Mouse (Mus musculus): ENCODE measurements around the gene 1700016D06Rik. TPM values are rescaled to one million over a fixed set of nuclear protein-coding genes. Genes with fewer than 3 reads are reported as not detected.

Gene 1700016D06Rik
- polyA plus RNA-seq, 1 experiment from 2014 or later = not detected

DNA sequence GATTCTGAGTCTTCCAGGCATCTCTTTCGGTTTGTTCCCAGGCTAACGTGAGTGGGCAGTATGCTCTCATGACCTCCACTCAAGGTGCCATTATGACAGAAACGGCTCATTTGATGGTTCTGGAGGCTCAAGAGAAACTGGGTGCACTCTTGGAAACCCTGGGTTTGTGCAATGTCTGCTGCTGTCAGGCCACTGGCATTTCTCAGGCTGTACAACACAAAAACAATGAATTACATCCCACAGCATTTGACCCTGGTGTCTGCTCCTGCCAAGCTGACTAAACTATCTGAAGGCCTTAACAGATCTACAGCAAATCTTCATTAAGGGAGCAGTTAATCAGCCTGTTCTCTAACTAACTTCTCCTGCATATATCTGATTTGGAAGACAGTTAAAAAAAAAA lies 81.8 kb downstream of the 1700016D06Rik start:
- Histone ChIP-seq H3K9ac (ENCODE audit: low read depth, low read length) (no peak overlapping the region), H3K4me3 (replicated peaks; ENCODE audit: low read depth, low read length) (no peak overlapping the region), H3K27me3 (ENCODE audit: insufficient read depth, low read length) (no peaks in the 10 kb centered on the region), H3K4me1 (replicated peaks; ENCODE audit: insufficient read depth, low read length) (no peaks in the 10 kb centered on the region), H3K36me3 (ENCODE audit: insufficient read depth, low read length) (peaks cover 54% of the 10 kb centered on the region), H3K4me2 (ENCODE audit: low read length) (no peak overlapping the region), H3K27ac (no peak overlapping the region), H3K9me3 (replicated peaks; ENCODE audit: low read length) (no peaks in the 10 kb centered on the region)
- TF ChIP-seq CTCF (IDR thresholded peaks at IDR 0.05; ENCODE audit: low read depth) = no peak
- ATAC-seq (replicated peaks; ENCODE audit: low FRiP score, low read depth) = no peak
- 79% methylated on average over 3 of the region's 3 CpGs for whole genome bisulfite sequencing
- DNase-seq (ENCODE audit: low spot score) = no peak

DNA sequence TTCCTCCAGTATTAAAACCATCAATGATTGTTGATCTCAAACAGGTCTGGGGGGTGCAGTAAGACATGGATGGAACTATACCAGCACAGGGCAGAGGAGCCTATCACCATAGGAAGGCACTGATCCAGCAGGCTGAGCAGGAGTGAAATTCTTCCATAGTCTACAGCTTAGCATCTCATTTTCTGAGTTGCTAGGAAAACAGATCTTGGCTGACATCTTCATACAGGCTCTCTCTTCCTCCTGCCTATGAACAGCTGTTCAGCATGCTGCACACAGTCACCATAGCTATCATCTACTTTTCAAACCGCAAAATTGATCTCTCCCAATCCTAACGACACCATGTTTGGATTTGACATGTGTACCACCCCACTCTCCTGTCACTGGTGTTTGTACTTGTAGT lies 82.8 kb downstream of the 1700016D06Rik start:
- WGBS = 88% methylated on average over 2 of the region's 2 CpGs
- ATAC-seq (replicated peaks; ENCODE audit: low FRiP score, low read depth) (no peak), DNase-seq (ENCODE audit: low spot score) (no peak)
- Histone ChIP-seq H3K27me3 (ENCODE audit: insufficient read depth, low read length) (no peaks in the 10 kb centered on the region), H3K9ac (ENCODE audit: low read depth, low read length) (no peak overlapping the region), H3K9me3 (replicated peaks; ENCODE audit: low read length) (no peaks in the 10 kb centered on the region), H3K36me3 (ENCODE audit: insufficient read depth, low read length) (peaks cover 57% of the 10 kb centered on the region), H3K27ac (no peak overlapping the region), H3K4me1 (replicated peaks; ENCODE audit: insufficient read depth, low read length) (no peaks in the 10 kb centered on the region), H3K4me3 (replicated peaks; ENCODE audit: low read depth, low read length) (no peak overlapping the region), H3K4me2 (ENCODE audit: low read length) (no peak overlapping the region)
- TF ChIP-seq CTCF (IDR thresholded peaks at IDR 0.05; ENCODE audit: low read depth) = no peak

DNA sequence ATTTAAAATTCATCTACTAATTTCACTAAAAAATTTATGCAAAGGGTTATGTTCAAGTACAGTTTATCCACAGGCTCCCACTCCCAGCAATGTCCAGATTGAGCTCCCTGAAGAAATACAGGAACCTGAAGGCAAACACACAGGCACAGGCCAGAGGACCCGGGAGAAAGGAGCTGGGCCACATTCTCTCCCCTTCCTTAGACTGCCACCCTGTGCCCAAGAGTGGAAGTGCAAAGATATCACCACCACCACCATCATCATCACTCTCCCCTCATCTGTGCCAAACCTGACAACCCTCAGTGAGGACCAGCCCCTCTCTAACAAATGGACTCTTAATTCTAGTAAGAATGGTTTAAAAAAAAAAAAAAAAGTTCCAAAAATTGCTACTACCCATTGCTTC lies 84.6 kb downstream of the 1700016D06Rik start:
- TF ChIP-seq CTCF (IDR thresholded peaks at IDR 0.05; ENCODE audit: low read depth) = peak; percentile 81
- H3K9ac ChIP-seq (ENCODE audit: low read depth, low read length) = no peak overlapping the region
- peaks cover 66% of the 10 kb centered on the region for H3K36me3 ChIP-seq (ENCODE audit: insufficient read depth, low read length)
- H3K27ac ChIP-seq = no peak overlapping the region
- no peak overlapping the region for H3K4me3 ChIP-seq (replicated peaks; ENCODE audit: low read depth, low read length)
- no peak for ATAC-seq (replicated peaks; ENCODE audit: low FRiP score, low read depth)
- no peak overlapping the region for H3K4me2 ChIP-seq (ENCODE audit: low read length)
- H3K9me3 ChIP-seq (replicated peaks; ENCODE audit: low read length) = no peaks in the 10 kb centered on the region
- no peaks in the 10 kb centered on the region for H3K27me3 ChIP-seq (ENCODE audit: insufficient read depth, low read length)
- WGBS = 0% methylated on average over 1 of the region's 1 CpGs
- H3K4me1 ChIP-seq (replicated peaks; ENCODE audit: insufficient read depth, low read length) = no peaks in the 10 kb centered on the region
- DNase-seq (ENCODE audit: low spot score) = peak; percentile 73

DNA sequence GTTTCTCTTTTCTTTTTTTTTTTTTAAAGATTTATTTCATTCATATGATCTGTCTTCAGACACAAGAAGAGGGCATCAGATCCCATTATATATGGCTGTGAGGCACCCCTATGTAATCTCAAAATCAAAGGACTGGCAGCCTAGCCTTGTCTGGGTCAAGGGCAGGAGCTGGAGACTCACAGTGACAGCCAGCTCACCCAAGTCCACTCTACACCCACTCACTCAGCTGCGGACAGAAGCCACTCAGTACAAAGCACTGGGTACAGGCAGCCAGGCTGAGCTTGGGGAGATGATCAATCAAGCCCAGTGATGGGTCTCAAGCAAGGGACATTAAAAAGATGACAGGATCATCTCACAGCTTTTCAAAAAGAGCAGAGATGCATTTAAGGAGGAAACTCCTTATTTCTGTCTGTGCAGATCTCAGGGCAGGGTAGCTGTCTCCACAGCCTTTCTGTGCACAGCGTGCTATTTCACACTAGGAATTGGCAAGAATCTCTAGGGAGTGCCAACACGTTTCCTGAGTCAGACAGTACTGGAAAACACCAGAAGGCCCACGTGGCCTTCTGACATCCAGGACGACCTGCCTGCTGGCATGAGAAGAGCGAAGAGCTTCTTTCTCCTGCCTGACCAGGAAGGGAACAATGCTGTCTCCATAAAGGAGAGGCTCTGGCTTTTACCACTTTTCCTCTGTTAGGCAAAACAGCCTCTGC lies 86.6 kb downstream of the 1700016D06Rik start:
- Histone ChIP-seq H3K4me1 (replicated peaks; ENCODE audit: insufficient read depth, low read length) (no peaks in the 10 kb centered on the region), H3K27ac (no peak overlapping the region), H3K4me3 (replicated peaks; ENCODE audit: low read depth, low read length) (no peak overlapping the region), H3K9me3 (replicated peaks; ENCODE audit: low read length) (no peaks in the 10 kb centered on the region), H3K4me2 (ENCODE audit: low read length) (no peak overlapping the region), H3K9ac (ENCODE audit: low read depth, low read length) (no peak overlapping the region), H3K27me3 (ENCODE audit: insufficient read depth, low read length) (no peaks in the 10 kb centered on the region), H3K36me3 (ENCODE audit: insufficient read depth, low read length) (peaks cover 55% of the 10 kb centered on the region)
- no peak for TF ChIP-seq CTCF (IDR thresholded peaks at IDR 0.05; ENCODE audit: low read depth)
- DNase-seq (ENCODE audit: low spot score) (no peak), ATAC-seq (replicated peaks; ENCODE audit: low FRiP score, low read depth) (no peak)
- 80% methylated on average over 6 of the region's 6 CpGs for WGBS

DNA sequence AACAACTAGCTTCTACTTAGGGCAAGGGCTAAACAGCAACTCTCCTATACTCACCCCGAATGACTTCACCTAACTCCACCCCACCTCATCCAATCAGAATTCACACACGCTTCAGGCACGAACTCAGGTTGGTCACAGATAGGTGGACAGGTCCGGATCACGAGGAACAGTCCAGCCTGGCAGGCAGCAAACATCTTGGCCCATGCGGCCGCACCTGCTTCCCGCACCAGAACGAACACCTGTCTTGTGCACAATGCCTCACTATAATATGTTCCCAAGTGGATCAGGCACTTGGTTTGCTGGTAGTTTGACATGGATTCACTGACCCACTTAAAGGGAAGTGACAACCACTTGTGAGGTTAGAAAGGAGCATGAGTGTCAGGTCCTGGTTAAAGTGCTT lies 92.0 kb downstream of the 1700016D06Rik start:
- Histone ChIP-seq H3K4me2 (ENCODE audit: low read length) (no peak overlapping the region), H3K9ac (ENCODE audit: low read depth, low read length) (no peak overlapping the region), H3K27me3 (ENCODE audit: insufficient read depth, low read length) (no peaks in the 10 kb centered on the region), H3K36me3 (ENCODE audit: insufficient read depth, low read length) (peaks cover 32% of the 10 kb centered on the region), H3K4me1 (replicated peaks; ENCODE audit: insufficient read depth, low read length) (no peaks in the 10 kb centered on the region), H3K4me3 (replicated peaks; ENCODE audit: low read depth, low read length) (no peak overlapping the region), H3K9me3 (replicated peaks; ENCODE audit: low read length) (no peaks in the 10 kb centered on the region), H3K27ac (no peak overlapping the region)
- DNase-seq (ENCODE audit: low spot score) = no peak
- ATAC-seq (replicated peaks; ENCODE audit: low FRiP score, low read depth) = no peak
- 99% methylated on average over 9 of the region's 9 CpGs for WGBS
- no peak for TF ChIP-seq CTCF (IDR thresholded peaks at IDR 0.05; ENCODE audit: low read depth)

Small RNAs within 50 kb of the gene (microRNA-seq; reads per million reads assigned to microRNA genes)
- 0.60 reads per million for gene Mir7238

Other genes starting within 250 kb of the 1700016D06Rik start
- gene Rab20, start 222.4 kb downstream of the 1700016D06Rik start, polyA plus RNA-seq (2015; fragmentation: Nextera tagmentation; extraction: Ambion mirVana) = 44.3 and 48.0 TPM in 2 replicates
- 111 and 115 TPM in 2 replicates for gene Naxd, start 203.6 kb downstream of the 1700016D06Rik start, polyA plus RNA-seq (2015; fragmentation: Nextera tagmentation; extraction: Ambion mirVana)
- gene Cars2, start 150.3 kb downstream of the 1700016D06Rik start, polyA plus RNA-seq (2015; fragmentation: Nextera tagmentation; extraction: Ambion mirVana) = 16.7 and 17.0 TPM in 2 replicates
- gene Ing1, start 145.5 kb downstream of the 1700016D06Rik start, polyA plus RNA-seq (2015; fragmentation: Nextera tagmentation; extraction: Ambion mirVana) = 36.3 and 36.9 TPM in 2 replicates
- gene Ankrd10, start 65.3 kb downstream of the 1700016D06Rik start, polyA plus RNA-seq (2015; fragmentation: Nextera tagmentation; extraction: Ambion mirVana) = 67.2 and 70.6 TPM in 2 replicates
- 27.3 and 29.0 TPM in 2 replicates for gene Arhgef7, start 26.7 kb upstream of the 1700016D06Rik start, polyA plus RNA-seq (2015; fragmentation: Nextera tagmentation; extraction: Ambion mirVana)
- 1.5 TPM in 2 replicates for gene Tex29, start 139.4 kb upstream of the 1700016D06Rik start, polyA plus RNA-seq (2015; fragmentation: Nextera tagmentation; extraction: Ambion mirVana)